Mouse (Mus musculus) limb, embryonic 15.5 days (tissue): Measurements from ENCODE around the gene Runx1. TPM values are rescaled to one million over a fixed set of nuclear protein-coding genes. Genes with fewer than 3 reads are reported as not detected.

Source experiments
- ATAC-seq: fragments of 200-750 bp; cut with Nextera tagmentation; 2 replicates; pipeline ENCODE4 v1.8.0; 2017; ENCODE audit warnings: low read depth, moderate TSS enrichment; ENCODE audit not compliant: insufficient number of reproducible peaks, low FRiP score, low TSS enrichment
- H3K27ac ChIP-seq: fragments of 300-500 bp; sonication (generic); 2 replicates; pipeline ENCODE4 v1.5.1; 2015; ENCODE audit warnings: moderate library complexity, mild to moderate bottlenecking, inconsistent platforms
- H3K27me3 ChIP-seq: fragments of 300-500 bp; sonication (generic); 2 replicates; pipeline ENCODE4 v1.6.1; 2015; ENCODE audit warnings: inconsistent platforms
- H3K36me3 ChIP-seq: fragments of 300-500 bp; sonication (generic); 2 replicates; pipeline ENCODE4 v1.6.1; 2015; ENCODE audit warnings: inconsistent platforms
- H3K4me1 ChIP-seq: fragments of 300-500 bp; sonication (generic); 2 replicates; pipeline ENCODE4 v1.6.1; 2015; ENCODE audit warnings: inconsistent platforms
- H3K4me2 ChIP-seq: fragments of 300-500 bp; sonication (generic); 2 replicates; pipeline ENCODE4 v1.6.1; 2015; ENCODE audit warnings: mild to moderate bottlenecking, inconsistent platforms
- H3K4me3 ChIP-seq: fragments of 300-500 bp; sonication (generic); 2 replicates; pipeline ENCODE4 v1.5.1; 2015; ENCODE audit warnings: mild to moderate bottlenecking, inconsistent platforms
- H3K9ac ChIP-seq: fragments of 300-500 bp; sonication (generic); 2 replicates; pipeline ENCODE4 v1.6.1; 2015; ENCODE audit warnings: inconsistent platforms
- H3K9me3 ChIP-seq: fragments of 300-500 bp; sonication (generic); 2 replicates; pipeline ENCODE4 v1.6.1; 2016; ENCODE audit warnings: inconsistent platforms
- WGBS: fragments of 180-500 bp; shearing (Covaris S2); methylation state at CpG from one replicate; pipeline ENCODE4 v1.1.7; 2015; 5-methylcytosine and 5-hydroxymethylcytosine counted together
- polyA plus RNA-seq: library from polyadenylated mRNA; unstranded; fragments of >200 nt; fragmentation: Nextera tagmentation; extraction: Ambion mirVana; gene quantifications from 2 replicates; pipeline ENCODE4 v1.2.1, GENCODE M21; 2015

Gene Runx1
- polyA plus RNA-seq, 1 experiment from 2014 or later = 5.9 TPM

DNA sequence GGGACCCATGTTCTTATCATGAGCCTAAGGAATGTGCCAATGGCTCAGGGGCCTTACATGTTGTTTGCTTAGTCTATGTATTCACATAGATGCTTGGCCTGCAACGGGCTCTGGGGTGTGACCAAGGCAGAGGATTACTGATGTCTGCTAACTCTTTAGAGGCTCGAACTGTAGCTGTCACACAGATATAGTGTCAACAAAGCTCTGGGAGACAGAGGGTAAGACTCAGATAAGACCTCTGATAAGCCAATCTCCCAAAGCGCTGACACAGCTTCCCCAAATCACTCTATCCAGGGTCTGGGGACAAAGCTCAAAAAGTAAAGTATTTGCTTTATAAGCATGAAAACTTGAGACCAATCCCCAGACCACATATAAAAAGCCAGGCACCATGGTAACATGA, 13.5 kb downstream of the Runx1 start:
- Histone ChIP-seq H3K36me3 (no peaks in the 10 kb centered on the region), H3K27ac (no peak overlapping the region), H3K4me3 (no peak overlapping the region), H3K9ac (no peak overlapping the region), H3K4me1 (peaks cover 4% of the 10 kb centered on the region; the same call in 1 of the 2 replicates), H3K4me2 (no peak overlapping the region), H3K9me3 (no peaks in the 10 kb centered on the region), H3K27me3 (no peaks in the 10 kb centered on the region)
- WGBS = 69% methylated on average over 3 of the region's 3 CpGs
- no peak for ATAC-seq

DNA sequence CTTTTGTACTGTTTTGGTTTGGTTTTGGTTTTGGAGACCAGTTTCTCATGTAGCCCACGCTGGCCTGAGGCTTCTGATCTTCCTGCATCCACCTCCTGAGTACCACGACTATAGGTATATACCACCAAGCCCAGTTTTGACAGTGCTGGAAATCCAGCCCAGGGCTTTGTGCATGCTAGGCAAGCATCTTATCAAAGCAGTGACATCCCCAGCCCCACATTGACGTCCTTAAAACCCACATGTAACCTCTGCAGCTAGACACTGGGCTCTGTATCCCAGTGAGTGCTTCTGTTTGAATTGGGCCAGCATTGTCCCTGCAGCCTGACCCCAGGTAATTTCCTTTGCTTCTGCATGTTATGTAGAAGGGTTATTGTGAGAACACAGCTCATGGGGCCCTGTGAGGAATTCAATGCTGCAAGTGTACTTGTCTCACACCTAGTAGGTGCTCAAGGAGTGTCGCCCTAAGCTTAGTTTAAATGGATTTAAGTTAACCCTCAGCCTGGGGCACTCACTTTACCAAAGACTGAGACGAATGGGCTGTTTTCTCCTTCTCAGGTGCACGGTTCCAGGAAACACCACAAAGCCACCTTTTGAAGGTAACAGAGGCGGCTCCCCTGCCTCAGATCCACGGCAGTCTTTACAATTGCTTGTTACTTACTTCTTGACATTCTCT, 15.2 kb downstream of the Runx1 start:
- H3K27ac ChIP-seq = no peak overlapping the region
- ATAC-seq = no peak
- 85% methylated on average over 8 of the region's 8 CpGs for WGBS

DNA sequence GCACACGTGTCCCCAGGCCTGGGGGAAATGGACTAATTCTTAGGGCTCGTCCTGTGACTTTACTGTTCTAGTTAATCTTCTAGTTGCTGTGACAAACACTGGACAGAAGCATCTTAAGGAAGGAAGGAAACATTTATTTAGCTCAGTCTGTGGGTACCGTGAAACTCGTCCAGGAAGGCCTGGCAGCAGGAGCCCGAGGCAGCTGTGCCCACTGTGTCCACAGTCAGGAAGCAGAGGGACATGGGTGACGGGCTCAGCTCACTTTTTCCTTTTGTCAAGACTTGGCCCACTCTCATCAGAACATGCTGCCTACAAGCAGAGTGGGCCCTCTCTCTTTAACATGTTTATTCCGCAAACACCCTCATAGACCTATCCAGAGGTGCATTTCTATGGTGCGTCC, 18.2 kb downstream of the Runx1 start:
- Histone ChIP-seq H3K27ac (no peak overlapping the region), H3K27me3 (no peaks in the 10 kb centered on the region), H3K4me2 (no peak overlapping the region), H3K36me3 (no peaks in the 10 kb centered on the region), H3K9ac (no peak overlapping the region), H3K9me3 (no peaks in the 10 kb centered on the region), H3K4me1 (peaks cover 3% of the 10 kb centered on the region; the same call in 1 of the 2 replicates), H3K4me3 (no peak overlapping the region)
- WGBS = 76% methylated on average over 8 of the region's 8 CpGs
- ATAC-seq = no peak

More for the DNA sequence above, 15.2 kb downstream of the Runx1 start:
- H3K4me1 ChIP-seq = peaks cover 4% of the 10 kb centered on the region; the same call in 1 of the 2 replicates
- H3K9ac ChIP-seq = no peak overlapping the region
- H3K36me3 ChIP-seq = no peaks in the 10 kb centered on the region
- no peak overlapping the region for H3K4me3 ChIP-seq
- H3K9me3 ChIP-seq = no peaks in the 10 kb centered on the region
- no peaks in the 10 kb centered on the region for H3K27me3 ChIP-seq
- H3K4me2 ChIP-seq = no peak overlapping the region

DNA sequence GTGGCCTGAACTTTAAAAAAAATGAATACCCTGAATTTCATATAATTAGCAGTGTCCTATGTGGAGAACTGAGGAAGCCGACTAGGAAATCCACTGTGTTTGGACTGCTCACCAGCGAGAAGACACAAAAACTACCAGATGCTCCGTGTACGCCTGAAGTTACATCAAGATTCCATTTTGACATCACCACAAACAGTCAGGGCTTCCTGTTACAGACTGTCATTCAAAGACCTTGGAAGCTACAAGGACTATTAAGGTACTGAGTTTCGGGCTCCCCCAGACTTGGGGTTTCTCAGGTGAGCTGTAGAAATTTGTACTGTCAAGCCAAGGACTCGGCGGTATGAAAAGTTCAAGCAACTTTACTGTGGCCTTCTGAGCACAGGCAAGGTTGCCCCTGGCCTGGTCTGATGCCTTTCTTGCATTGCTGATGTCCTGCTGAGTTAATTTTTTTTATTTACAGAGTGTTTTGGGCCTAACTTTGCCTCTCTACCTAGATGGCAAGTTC, 22.8 kb downstream of the Runx1 start:
- no peak overlapping the region for H3K4me3 ChIP-seq
- no peak overlapping the region for H3K4me2 ChIP-seq
- H3K9ac ChIP-seq = no peak overlapping the region
- no peak for ATAC-seq
- H3K36me3 ChIP-seq = no peaks in the 10 kb centered on the region
- H3K27me3 ChIP-seq = no peaks in the 10 kb centered on the region
- H3K4me1 ChIP-seq = 0 out of 2 replicates have a peak, but pooled peaks cover 2% of the 10 kb centered on the region
- H3K9me3 ChIP-seq = no peaks in the 10 kb centered on the region
- H3K27ac ChIP-seq = no peak overlapping the region
- WGBS = 88% methylated on average over 7 of the region's 7 CpGs

DNA sequence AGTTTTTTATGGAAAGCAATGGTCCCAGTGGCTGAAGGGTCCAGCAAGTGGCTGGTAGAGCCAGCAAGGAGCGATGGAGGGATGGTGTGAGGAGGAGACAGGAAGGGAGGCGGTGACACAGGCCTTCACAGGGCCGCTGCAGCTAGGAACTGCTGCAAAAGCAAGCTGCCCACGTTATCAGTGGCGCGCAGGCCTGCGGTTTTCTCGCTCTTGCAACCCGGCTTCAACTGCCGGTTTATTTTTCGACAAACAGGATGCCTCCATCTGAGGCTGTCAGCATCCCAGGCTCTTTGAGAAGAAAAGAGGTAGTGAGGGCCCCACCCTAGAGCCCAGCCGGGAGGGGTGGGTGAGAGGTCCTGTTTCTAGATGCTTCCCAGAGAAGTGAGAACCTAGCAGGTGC, 24.4 kb downstream of the Runx1 start:
- no peak overlapping the region for H3K4me2 ChIP-seq
- H3K36me3 ChIP-seq = no peaks in the 10 kb centered on the region
- H3K27me3 ChIP-seq = no peaks in the 10 kb centered on the region
- H3K4me3 ChIP-seq = no peak overlapping the region
- 0 out of 2 replicates have a peak, but pooled peaks cover 2% of the 10 kb centered on the region for H3K4me1 ChIP-seq
- no peak for ATAC-seq
- H3K9ac ChIP-seq = no peak overlapping the region
- WGBS = 69% methylated on average over 12 of the region's 12 CpGs
- no peak overlapping the region for H3K27ac ChIP-seq
- no peaks in the 10 kb centered on the region for H3K9me3 ChIP-seq

DNA sequence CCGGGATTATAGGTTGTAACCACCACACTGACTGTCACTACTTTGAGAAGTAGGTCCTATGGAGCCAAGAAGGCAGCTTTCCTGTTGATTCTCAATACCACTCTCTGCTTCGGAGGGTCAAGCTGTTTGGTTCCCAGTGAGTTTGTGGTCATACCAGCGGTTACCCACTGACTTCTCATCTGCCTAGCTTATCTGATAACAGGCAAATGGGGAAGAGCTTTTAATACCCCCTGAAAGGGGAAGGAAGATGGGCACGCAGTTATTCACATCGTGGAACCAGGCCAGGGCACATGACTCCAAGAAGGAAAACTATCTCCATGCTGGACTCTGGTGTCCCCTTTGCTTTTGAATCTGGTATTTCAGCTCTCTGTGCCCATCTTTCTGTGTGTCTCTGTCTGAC, 25.1 kb downstream of the Runx1 start:
- no peak for ATAC-seq
- 72% methylated on average over 5 of the region's 5 CpGs for WGBS
- Histone ChIP-seq H3K27ac (no peak overlapping the region), H3K36me3 (no peaks in the 10 kb centered on the region), H3K9ac (no peak overlapping the region), H3K4me2 (no peak overlapping the region), H3K4me3 (no peak overlapping the region), H3K9me3 (no peaks in the 10 kb centered on the region), H3K27me3 (no peaks in the 10 kb centered on the region), H3K4me1 (0 out of 2 replicates have a peak, but pooled peaks cover 2% of the 10 kb centered on the region)

DNA sequence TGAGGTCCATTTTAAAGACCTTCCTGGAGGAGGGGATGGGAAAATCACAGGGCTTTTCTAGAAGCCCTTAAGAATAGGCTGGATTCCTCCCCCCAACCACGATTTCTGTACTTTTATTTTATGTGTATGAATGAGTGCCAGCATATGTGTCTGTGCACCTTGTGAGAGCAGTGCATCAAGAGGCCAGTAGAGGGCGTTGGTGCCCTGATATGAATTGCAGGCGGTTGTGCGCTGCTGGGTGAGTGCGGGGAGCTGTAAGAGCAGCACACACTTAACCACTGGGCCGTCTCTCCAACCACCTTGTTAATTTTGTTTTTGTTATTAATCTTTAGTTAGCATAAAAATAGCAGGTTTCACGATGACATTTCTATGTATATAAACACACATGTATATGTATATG, 26.0 kb downstream of the Runx1 start:
- Histone ChIP-seq H3K9ac (no peak overlapping the region), H3K27me3 (no peaks in the 10 kb centered on the region), H3K9me3 (no peaks in the 10 kb centered on the region), H3K27ac (no peak overlapping the region), H3K36me3 (no peaks in the 10 kb centered on the region), H3K4me3 (no peak overlapping the region), H3K4me1 (0 out of 2 replicates have a peak, but pooled peaks cover 2% of the 10 kb centered on the region), H3K4me2 (no peak overlapping the region)
- WGBS = 89% methylated on average over 7 of the region's 7 CpGs
- ATAC-seq = no peak

DNA sequence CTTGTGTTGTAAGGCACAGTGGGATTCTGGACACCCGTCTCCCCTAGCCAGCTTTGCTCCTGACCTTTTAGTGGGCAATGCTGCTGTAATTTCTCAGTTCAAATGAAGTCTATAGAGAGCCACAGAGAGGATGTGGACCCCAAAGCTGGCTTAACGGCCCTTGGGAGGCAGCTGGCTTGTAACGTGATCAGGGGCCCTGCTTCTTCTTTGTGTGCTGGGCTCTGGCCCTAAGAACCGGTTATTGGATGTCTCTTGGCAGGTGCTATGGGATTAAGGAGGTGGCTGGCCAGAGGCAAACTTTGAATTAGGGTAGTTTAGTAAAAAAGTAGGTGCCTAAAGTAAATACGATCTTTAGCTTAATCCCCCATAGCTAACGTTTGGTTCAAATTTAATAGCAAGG, 31.8 kb downstream of the Runx1 start:
- no peak overlapping the region for H3K4me3 ChIP-seq
- 22% methylated on average over 6 of the region's 6 CpGs for WGBS
- no peak for ATAC-seq

DNA sequence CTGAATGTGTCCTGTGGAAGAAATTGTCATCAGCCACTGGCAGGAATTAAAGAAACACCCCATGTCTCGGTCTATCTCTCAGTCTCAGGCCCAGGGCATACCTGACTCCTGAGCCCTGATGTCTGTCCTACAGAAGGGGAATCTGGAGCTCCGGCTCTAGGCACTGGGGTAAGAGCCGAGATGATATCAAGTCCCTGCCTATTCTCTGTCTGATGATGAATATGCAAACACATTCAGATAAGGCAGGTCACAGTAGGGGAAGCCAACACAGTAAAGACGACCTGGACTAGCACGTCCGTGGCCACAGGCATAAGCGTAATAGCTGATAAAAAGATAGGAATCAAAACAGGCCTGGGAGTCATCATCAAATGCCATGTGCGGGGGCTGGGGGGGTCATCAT, 32.2 kb downstream of the Runx1 start:
- H3K4me3 ChIP-seq = no peak overlapping the region

More for the DNA sequence above, 31.8 kb downstream of the Runx1 start:
- no peaks in the 10 kb centered on the region for H3K27me3 ChIP-seq
- H3K9ac ChIP-seq = no peak overlapping the region
- no peaks in the 10 kb centered on the region for H3K36me3 ChIP-seq
- no peak overlapping the region for H3K27ac ChIP-seq
- H3K4me2 ChIP-seq = no peak overlapping the region
- 0 out of 2 replicates have a peak, but pooled peaks cover 2% of the 10 kb centered on the region for H3K4me1 ChIP-seq
- no peaks in the 10 kb centered on the region for H3K9me3 ChIP-seq

DNA sequence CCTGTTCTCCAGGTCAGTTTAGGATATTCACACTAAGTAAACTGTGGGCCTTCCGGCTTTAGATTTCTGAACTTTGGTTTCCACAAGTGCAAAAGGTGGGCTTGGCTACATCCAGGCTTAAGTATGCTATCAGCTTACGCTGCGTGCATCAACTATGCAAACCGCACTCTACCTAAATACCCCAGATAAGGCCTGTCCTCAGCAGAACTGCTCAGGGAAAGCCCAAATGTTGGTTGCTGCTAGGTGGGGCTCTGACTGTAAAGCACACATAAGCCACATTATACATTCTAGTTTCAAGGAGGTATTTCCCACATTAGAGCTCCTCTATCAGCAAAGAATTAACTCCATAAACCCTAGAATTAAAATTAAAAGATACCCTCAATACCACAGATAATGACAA, 33.0 kb downstream of the Runx1 start:
- Histone ChIP-seq H3K9me3 (no peaks in the 10 kb centered on the region), H3K27ac (no peak overlapping the region), H3K4me1 (no peaks in the 10 kb centered on the region; the same call in 1 of the 2 replicates), H3K36me3 (no peaks in the 10 kb centered on the region), H3K4me3 (no peak overlapping the region), H3K9ac (no peak overlapping the region), H3K4me2 (no peak overlapping the region), H3K27me3 (no peaks in the 10 kb centered on the region)
- no peak for ATAC-seq
- WGBS = 92% methylated on average over 4 of the region's 4 CpGs

More for the DNA sequence above, 32.2 kb downstream of the Runx1 start:
- Histone ChIP-seq H3K9ac (no peak overlapping the region), H3K27me3 (no peaks in the 10 kb centered on the region), H3K9me3 (no peaks in the 10 kb centered on the region), H3K27ac (no peak overlapping the region), H3K4me1 (0 out of 2 replicates have a peak, but pooled peaks cover 2% of the 10 kb centered on the region), H3K4me2 (no peak overlapping the region), H3K36me3 (no peaks in the 10 kb centered on the region)
- WGBS = 72% methylated on average over 8 of the region's 8 CpGs
- no peak for ATAC-seq

DNA sequence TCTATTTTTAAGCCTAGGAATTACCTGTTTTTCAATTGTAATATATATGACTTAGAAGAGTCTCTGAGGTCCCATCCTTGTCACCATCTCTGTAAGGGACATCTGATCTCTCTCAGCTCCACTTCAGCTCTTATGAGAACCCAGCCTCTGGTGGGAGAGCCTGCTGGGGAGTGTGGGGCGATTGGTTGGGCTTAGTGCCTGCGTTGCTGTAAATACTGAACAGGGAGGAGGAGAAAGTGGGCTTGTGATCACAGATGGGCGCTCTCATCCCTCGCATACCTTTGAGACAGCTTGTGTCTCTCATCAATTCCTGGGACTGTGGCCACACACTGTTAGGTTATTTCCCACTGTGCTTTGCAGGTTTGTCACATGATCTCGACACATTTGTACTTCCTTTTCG, 35.3 kb downstream of the Runx1 start:
- H3K36me3 ChIP-seq = no peaks in the 10 kb centered on the region
- peaks cover 6% of the 10 kb centered on the region for H3K4me1 ChIP-seq
- no peak overlapping the region for H3K9ac ChIP-seq
- no peak for ATAC-seq
- no peak overlapping the region for H3K27ac ChIP-seq
- H3K27me3 ChIP-seq = no peaks in the 10 kb centered on the region
- 79% methylated on average over 6 of the region's 6 CpGs for WGBS
- no peak overlapping the region for H3K4me2 ChIP-seq
- H3K4me3 ChIP-seq = no peak overlapping the region
- H3K9me3 ChIP-seq = no peaks in the 10 kb centered on the region

DNA sequence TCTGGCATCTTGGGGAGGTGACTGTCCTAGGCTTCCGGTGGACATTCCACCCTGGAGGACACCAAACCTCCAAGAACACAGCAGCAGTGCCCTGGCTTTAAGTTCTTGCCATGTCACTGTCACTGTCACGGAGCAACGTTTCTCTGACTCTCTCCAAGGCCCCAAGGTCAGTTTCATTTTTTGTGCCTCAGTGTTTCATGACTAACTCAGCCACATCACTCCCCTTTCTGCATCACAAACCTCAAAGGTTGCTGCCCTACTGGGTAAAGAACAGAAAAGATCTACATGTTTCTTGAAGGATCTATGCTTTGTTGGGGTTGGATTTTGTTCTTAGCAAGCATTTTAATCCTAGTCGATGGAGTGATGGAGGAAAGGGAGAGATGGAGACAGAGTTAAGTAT, 36.1 kb downstream of the Runx1 start:
- 88% methylated on average over 4 of the region's 4 CpGs for WGBS
- Histone ChIP-seq H3K9me3 (no peaks in the 10 kb centered on the region), H3K9ac (no peak overlapping the region), H3K36me3 (no peaks in the 10 kb centered on the region), H3K4me2 (no peak overlapping the region), H3K4me3 (no peak overlapping the region), H3K4me1 (peaks cover 9% of the 10 kb centered on the region), H3K27me3 (no peaks in the 10 kb centered on the region), H3K27ac (no peak overlapping the region)
- no peak for ATAC-seq
